Mouse (Mus musculus) C2C12 (cell line): ENCODE measurements around the gene Gm49369.

Experiments used
- CTCF ChIP-seq: IDR thresholded peaks from one replicate; pipeline ENCODE4 v1.5.1; 2011; ENCODE audit not compliant: control insufficient read depth, insufficient read depth, insufficient read length
- MYOG ChIP-seq: IDR thresholded peaks from one replicate; pipeline ENCODE4 v1.6.1; 2011; ENCODE audit not compliant: control insufficient read depth, insufficient read length; ENCODE audit errors: extremely low read depth
- USF1 ChIP-seq: IDR thresholded peaks from one replicate; pipeline ENCODE4 v1.6.1; 2011; ENCODE audit warnings: low read depth, mild to moderate bottlenecking, control low read depth, moderate library complexity

- TF ChIP-seq CTCF (no peak), USF1 (no peak), MYOG (no peak)
These were observed at the start of gene Gm49369 for GRCm38 (mm10) chr7:142382567-142382966.
